Mouse (Mus musculus) embryonic facial prominence, embryonic 14.5 days (tissue): ENCODE measurements around the gene Hsd11b1. TPM values are rescaled to one million over a fixed set of nuclear protein-coding genes. Genes with fewer than 3 reads are reported as not detected.

ENCODE experiments used
- ATAC-seq: fragments of 200-750 bp; cut with Nextera tagmentation; 2 replicates; pipeline ENCODE4 v1.8.0; 2017; ENCODE audit warnings: low read depth, moderate number of reproducible peaks, moderate TSS enrichment
- DNase-seq: peaks from one replicate; pipeline ENCODE4 v3.0.0-alpha.2; 2015; ENCODE audit warnings: low spot score
- H3K27ac ChIP-seq: fragments of 300-500 bp; sonication (generic); replicated peaks from 2 replicates; pipeline ENCODE4 v1.5.1; 2014; ENCODE audit warnings: low read depth, mild to moderate bottlenecking, low read length, moderate library complexity
- H3K27me3 ChIP-seq: fragments of 300-500 bp; sonication (generic); replicated peaks from 2 replicates; pipeline ENCODE4 v1.6.1; 2014; ENCODE audit warnings: low read length; ENCODE audit not compliant: control insufficient read depth, insufficient read depth
- H3K36me3 ChIP-seq: fragments of 300-500 bp; sonication (generic); 2 replicates; pipeline ENCODE4 v1.6.1; 2014; ENCODE audit warnings: low read length, mixed read lengths; ENCODE audit not compliant: control insufficient read depth, insufficient read depth
- H3K4me1 ChIP-seq: fragments of 300-500 bp; sonication (generic); 2 replicates; pipeline ENCODE4 v1.6.1; 2014; ENCODE audit warnings: antibody characterized with exemption, low read length; ENCODE audit not compliant: control insufficient read depth, insufficient read depth
- H3K4me2 ChIP-seq: fragments of 300-500 bp; sonication (generic); 2 replicates; pipeline ENCODE4 v1.6.1; 2014; ENCODE audit warnings: low read depth, mild to moderate bottlenecking, low read length, moderate library complexity, mixed read lengths
- H3K4me3 ChIP-seq: fragments of 300-500 bp; sonication (generic); 2 replicates; pipeline ENCODE4 v1.5.1; 2014; ENCODE audit warnings: low read depth, mild to moderate bottlenecking, low read length
- H3K9ac ChIP-seq: fragments of 300-500 bp; sonication (generic); 2 replicates; pipeline ENCODE4 v1.6.1; 2014; ENCODE audit warnings: low read depth, mild to moderate bottlenecking, low read length, moderate library complexity, mixed read lengths
- H3K9me3 ChIP-seq: fragments of 300-500 bp; sonication (generic); 2 replicates; pipeline ENCODE4 v1.6.1; 2016; ENCODE audit warnings: low read length; ENCODE audit not compliant: control insufficient read depth
- WGBS: fragments of 180-500 bp; shearing (Covaris S2); extraction: QIAGEN DNeasy Blood & Tissue Kit; methylation state at CpG from one replicate; pipeline ENCODE4 v1.1.7; 2014; 5-methylcytosine and 5-hydroxymethylcytosine counted together
- polyA plus RNA-seq: library from polyadenylated mRNA; unstranded; fragments of >200 nt; fragmentation: Nextera tagmentation; extraction: Ambion mirVana; gene quantifications from 2 replicates; pipeline ENCODE4 v1.2.1, GENCODE M21; 2014

The Hsd11b1 gene
- polyA plus RNA-seq, 1 experiment from 2014 or later = 2.5 TPM

DNA sequence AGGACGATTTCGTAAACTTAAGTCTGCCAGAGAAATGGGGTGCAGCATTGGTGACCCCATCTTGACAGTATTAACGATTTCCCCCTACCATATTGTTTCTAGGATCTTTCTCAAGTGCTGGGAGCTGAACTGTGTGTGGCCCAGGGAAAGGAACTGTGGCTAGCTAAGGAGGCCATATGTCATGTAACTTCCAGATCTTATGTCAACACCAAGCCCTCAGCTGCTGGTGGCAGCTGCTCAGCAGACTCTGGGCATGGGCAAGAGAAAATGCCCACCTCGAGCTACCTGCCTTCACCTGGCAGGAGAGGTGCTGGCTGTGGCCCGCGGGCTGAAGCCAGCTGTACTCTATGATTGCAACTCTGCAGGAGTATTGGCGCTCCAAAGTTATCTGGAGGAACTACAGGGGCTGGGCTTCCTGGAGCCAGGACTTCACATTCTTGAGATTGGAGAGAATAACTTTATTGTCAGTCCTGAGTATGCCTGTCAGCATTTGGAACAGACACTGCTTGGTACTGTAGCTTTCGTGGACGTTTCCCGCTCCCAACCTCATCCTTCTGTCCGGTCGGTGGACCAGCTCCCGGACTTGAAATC lies 89.6 kb downstream of the Hsd11b1 start:
- H3K9ac ChIP-seq = peak overlapping the region; percentile 77
- H3K27me3 ChIP-seq = no peaks in the 10 kb centered on the region
- H3K9me3 ChIP-seq = no peaks in the 10 kb centered on the region
- H3K4me2 ChIP-seq = peak overlapping the region; percentile 70
- DNase-seq = no peak
- peak overlapping the region; percentile 83; the same call in 1 of the 2 replicates for H3K27ac ChIP-seq
- H3K4me3 ChIP-seq = peak overlapping the region; percentile 61
- H3K4me1 ChIP-seq = peaks cover 20% of the 10 kb centered on the region
- no peaks in the 10 kb centered on the region for H3K36me3 ChIP-seq
- ATAC-seq = no peak
- 88% methylated on average over 13 of the region's 13 CpGs for WGBS

- H3K27ac ChIP-seq = peak overlapping the region; percentile 83
Observed at GRCm38 (mm10) chr1:193173810-193174129, 90.1 kb downstream of the Hsd11b1 start.

GRCm38 (mm10) chr1:193172991-193173809 lies 90.7 kb downstream of the Hsd11b1 start:
- Histone ChIP-seq H3K4me1 (peaks cover 20% of the 10 kb centered on the region), H3K36me3 (no peaks in the 10 kb centered on the region; the same call in 1 of the 2 replicates), H3K27ac (peak overlapping the region; percentile 83), H3K27me3 (no peaks in the 10 kb centered on the region), H3K4me2 (peak overlapping the region; percentile 70), H3K4me3 (peak overlapping the region; percentile 61), H3K9ac (peak overlapping the region; percentile 77), H3K9me3 (no peaks in the 10 kb centered on the region)
- DNase-seq (peak; percentile 99), ATAC-seq (peak; percentile 98)
- under 1% methylated on average over 48 of the region's 48 CpGs for WGBS

More at GRCm38 (mm10) chr1:193173810-193174129, 90.1 kb downstream of the Hsd11b1 start:
- peak overlapping the region; percentile 70 for H3K4me2 ChIP-seq
- no peak for ATAC-seq
- peaks cover 20% of the 10 kb centered on the region for H3K4me1 ChIP-seq
- H3K9ac ChIP-seq = peak overlapping the region; percentile 77
- H3K9me3 ChIP-seq = no peaks in the 10 kb centered on the region
- no peaks in the 10 kb centered on the region for H3K27me3 ChIP-seq
- peak overlapping the region; percentile 61 for H3K4me3 ChIP-seq
- no peak for DNase-seq
- 21% methylated on average over 9 of the region's 9 CpGs for WGBS
- H3K36me3 ChIP-seq = no peaks in the 10 kb centered on the region; the same call in 1 of the 2 replicates

Other genes with a start within 250 kb of the Hsd11b1 start
- gene Syt14, start 228.3 kb downstream of the Hsd11b1 start, polyA plus RNA-seq = 2.2 and 2.4 TPM in 2 replicates
- 8.6 and 9.6 TPM in 2 replicates for gene Diexf, start 133.8 kb downstream of the Hsd11b1 start, polyA plus RNA-seq
- gene Irf6, start 111.0 kb downstream of the Hsd11b1 start, polyA plus RNA-seq = 33.9 and 41.6 TPM in 2 replicates
- 12.3 and 16.0 TPM in 2 replicates for gene A130010J15Rik, start 96.0 kb downstream of the Hsd11b1 start, polyA plus RNA-seq
- 34.7 and 39.3 TPM in 2 replicates for gene Traf3ip3, start 62.4 kb downstream of the Hsd11b1 start, polyA plus RNA-seq
- gene Lamb3, start 56.4 kb downstream of the Hsd11b1 start, polyA plus RNA-seq = 8.5 and 9.3 TPM in 2 replicates
- 42.6 and 57.8 TPM in 2 replicates for gene G0s2, start 9.1 kb upstream of the Hsd11b1 start, polyA plus RNA-seq
- 11.9 and 13.1 TPM in 2 replicates for gene Camk1g, start 106.2 kb upstream of the Hsd11b1 start, polyA plus RNA-seq